Mouse (Mus musculus): ENCODE results near the gene Nadsyn1. TPM values are rescaled to one million over a fixed set of nuclear protein-coding genes. Genes with fewer than 3 reads are reported as not detected.
A peak's percentile ranks its signal among the peaks of the same experiment; 100 is the strongest.

The Nadsyn1 gene
- polyA plus RNA-seq, 1 experiment from 2014 or later: 7.0 TPM

- ATAC-seq (ENCODE audit: low read depth) (no peak), DNase-seq (no peak)
- H3K27ac ChIP-seq: no peak overlapping the region
- H3K27me3 ChIP-seq: peaks cover 25% of the 10 kb centered on the region
- H3K36me3 ChIP-seq: no peaks in the 10 kb centered on the region
- H3K9me3 ChIP-seq (replicated peaks): no peaks in the 10 kb centered on the region
- H3K9ac ChIP-seq: no peak overlapping the region
- WGBS (ENCODE audit: insufficient replicate concordance): 61% methylated on average over 3 of the region's 3 CpGs
- no peak overlapping the region for H3K4me2 ChIP-seq
- H3K4me1 ChIP-seq (replicated peaks): peaks cover 21% of the 10 kb centered on the region
- H3K4me3 ChIP-seq (replicated peaks): no peak overlapping the region
These were observed 70.0 kb downstream of the Nadsyn1 start for GRCm38 (mm10) chr7:143752606-143753005.

- H3K9ac ChIP-seq: no peak overlapping the region
- peaks cover 23% of the 10 kb centered on the region for H3K27me3 ChIP-seq
These were observed 70.6 kb downstream of the Nadsyn1 start for GRCm38 (mm10) chr7:143752056-143752455.

GRCm38 (mm10) chr7:143751380-143751779 lies 71.3 kb downstream of the Nadsyn1 start:
- Histone ChIP-seq H3K4me1 (replicated peaks) (peaks cover 12% of the 10 kb centered on the region), H3K4me3 (replicated peaks) (no peak overlapping the region), H3K27me3 (peaks cover 20% of the 10 kb centered on the region), H3K4me2 (no peak overlapping the region), H3K9me3 (replicated peaks) (no peaks in the 10 kb centered on the region), H3K36me3 (no peaks in the 10 kb centered on the region), H3K9ac (no peak overlapping the region), H3K27ac (no peak overlapping the region)
- WGBS (ENCODE audit: insufficient replicate concordance): 53% methylated on average over 1 of the region's 1 CpGs
- ATAC-seq (ENCODE audit: low read depth): no peak
- DNase-seq: no peak

More at GRCm38 (mm10) chr7:143752056-143752455, 70.6 kb downstream of the Nadsyn1 start:
- Histone ChIP-seq H3K27ac (no peak overlapping the region), H3K9me3 (replicated peaks) (no peaks in the 10 kb centered on the region), H3K4me1 (replicated peaks) (peaks cover 18% of the 10 kb centered on the region), H3K36me3 (no peaks in the 10 kb centered on the region), H3K4me3 (replicated peaks) (no peak overlapping the region), H3K4me2 (no peak overlapping the region)
- WGBS (ENCODE audit: insufficient replicate concordance): 43% methylated on average over 4 of the region's 4 CpGs
- ATAC-seq (ENCODE audit: low read depth) (no peak), DNase-seq (no peak)

- Histone ChIP-seq H3K9me3 (replicated peaks) (no peaks in the 10 kb centered on the region), H3K27me3 (peaks cover 8% of the 10 kb centered on the region), H3K27ac (no peak overlapping the region), H3K4me2 (no peak overlapping the region), H3K4me3 (replicated peaks) (no peak overlapping the region), H3K4me1 (replicated peaks) (no peaks in the 10 kb centered on the region), H3K9ac (no peak overlapping the region), H3K36me3 (no peaks in the 10 kb centered on the region)
- 43% methylated on average over 3 of the region's 3 CpGs for WGBS (ENCODE audit: insufficient replicate concordance)
- DNase-seq (no peak), ATAC-seq (ENCODE audit: low read depth) (no peak)
These were observed 73.6 kb downstream of the Nadsyn1 start for GRCm38 (mm10) chr7:143749045-143749444.

- WGBS (ENCODE audit: insufficient replicate concordance): 4% methylated on average over 16 of the region's 16 CpGs
- peak overlapping the region; percentile 1; the same call in 1 of the 2 replicates for H3K4me2 ChIP-seq
- H3K4me3 ChIP-seq (replicated peaks): no peak overlapping the region
These were observed 74.4 kb downstream of the Nadsyn1 start for GRCm38 (mm10) chr7:143748041-143748868.

More at GRCm38 (mm10) chr7:143748041-143748868, 74.4 kb downstream of the Nadsyn1 start:
- Histone ChIP-seq H3K4me1 (replicated peaks) (no peaks in the 10 kb centered on the region), H3K27me3 (peaks cover 8% of the 10 kb centered on the region), H3K9ac (no peak overlapping the region), H3K9me3 (replicated peaks) (no peaks in the 10 kb centered on the region), H3K36me3 (no peaks in the 10 kb centered on the region), H3K27ac (no peak overlapping the region)
- no peak for ATAC-seq (ENCODE audit: low read depth)
- DNase-seq: peak; percentile 42

Small RNA genes lying within 50 kb of the gene (microRNA-seq; reads per million reads assigned to microRNA genes)
- gene Gm22064: not detected

Other genes with a start within 250 kb of the Nadsyn1 start
- gene Cars, start 222.8 kb downstream of the Nadsyn1 start, polyA plus RNA-seq (2015; fragmentation: Nextera tagmentation; extraction: Ambion mirVana): 64.3 and 69.3 TPM in 2 replicates
- 0.54 and 0.64 TPM in 2 replicates for gene Tnfrsf26, start 194.1 kb downstream of the Nadsyn1 start, polyA plus RNA-seq (2015; fragmentation: Nextera tagmentation; extraction: Ambion mirVana)
- gene Tnfrsf22, start 173.2 kb downstream of the Nadsyn1 start, polyA plus RNA-seq (2015; fragmentation: Nextera tagmentation; extraction: Ambion mirVana): 1.0 and 1.2 TPM in 2 replicates
- 0.17 and 0.44 TPM in 2 replicates for gene Tnfrsf23, start 137.0 kb downstream of the Nadsyn1 start, polyA plus RNA-seq (2015; fragmentation: Nextera tagmentation; extraction: Ambion mirVana)
- 2.4 and 2.8 TPM in 2 replicates for gene Osbpl5, start 65.9 kb downstream of the Nadsyn1 start, polyA plus RNA-seq (2015; fragmentation: Nextera tagmentation; extraction: Ambion mirVana)
- gene Mrgprg, start 55.9 kb downstream of the Nadsyn1 start, polyA plus RNA-seq (2015; fragmentation: Nextera tagmentation; extraction: Ambion mirVana): not detected in 2 replicates
- gene Mrgpre, start 38.3 kb downstream of the Nadsyn1 start, polyA plus RNA-seq (2015; fragmentation: Nextera tagmentation; extraction: Ambion mirVana): 0.17 and 0.28 TPM in 2 replicates
- gene Dhcr7, start 296 bp upstream of the Nadsyn1 start, polyA plus RNA-seq (2015; fragmentation: Nextera tagmentation; extraction: Ambion mirVana): 38.0 and 52.5 TPM in 2 replicates
- gene Gm498, start 44.0 kb upstream of the Nadsyn1 start, polyA plus RNA-seq (2015; fragmentation: Nextera tagmentation; extraction: Ambion mirVana): not detected in 2 replicates
- 0.22 and 0.30 TPM in 2 replicates for gene Shank2, start 179.1 kb upstream of the Nadsyn1 start, polyA plus RNA-seq (2015; fragmentation: Nextera tagmentation; extraction: Ambion mirVana)